Mouse (Mus musculus) left cerebral cortex, adult 18-20 months (tissue): Measurements from ENCODE around the gene Fam72a. TPM values are rescaled to one million over a fixed set of nuclear protein-coding genes. Genes with fewer than 3 reads are reported as not detected.

ENCODE experiments used
- DNase-seq, 2 experiments: peaks; one replicate each; pipeline ENCODE4 v3.0.0; 2021 to 2022; ENCODE audit warnings: low spot score in 2 of 2, mixed read lengths in 1 of 2
- microRNA-seq, 2 experiments: library from miRNA; unstranded; fragments of <30 nt; microRNA quantifications; one replicate each; pipeline ENCODE4 v1.2.0; 2021
- total RNA-seq, 2 experiments: library from RNA; stranded (reverse); gene quantifications; 2 replicates each; pipeline ENCODE4 v1.2.3; 2021

Fam72a gene
- total RNA-seq, 2 experiments from 2014 or later = 1.1 TPM

GRCm38 (mm10) chr1:131578943-131579680 is 51.4 kb downstream of the Fam72a start:
- DNase-seq = no peak

- no peak for DNase-seq
These were observed 52.7 kb downstream of the Fam72a start for GRCm38 (mm10) chr1:131580389-131580788.

GRCm38 (mm10) chr1:131583598-131583997 is 55.9 kb downstream of the Fam72a start:
- DNase-seq = no peak

- DNase-seq = peak; percentile 17 to 40
These were observed 59.1 kb downstream of the Fam72a start for GRCm38 (mm10) chr1:131586836-131587235.

Small RNAs within 50 kb of the gene (microRNA-seq; reads per million reads assigned to microRNA genes)
- gene Gm24273 = 0 reads per million in 2 experiments

Other genes with a start within 250 kb of the Fam72a start
- gene Ikbke, start 248.3 kb upstream of the Fam72a start, total RNA-seq = 1 to 10 TPM; 1.5 to 1.8 TPM
- gene Srgap2, start 551 bp upstream of the Fam72a start, total RNA-seq = 10 to 100 TPM; 69.4 to 77.0 TPM
- not detected for gene Avpr1b, start 71.3 kb downstream of the Fam72a start, total RNA-seq
- under 1 TPM in 1 of 2 experiments, not detected in 1; 0.16 TPM for gene Ctse, start 110.4 kb downstream of the Fam72a start, total RNA-seq
- gene Rab7b, start 160.8 kb downstream of the Fam72a start, total RNA-seq = 1 to 10 TPM; 1.4 to 3.1 TPM
- gene Slc26a9, start 216.1 kb downstream of the Fam72a start, total RNA-seq = under 1 TPM in 1 of 2 experiments, not detected in 1; 0.07 TPM